Mouse (Mus musculus) midbrain, postnatal 0 days (tissue): Measurements from ENCODE around the gene Sgo1. TPM values are rescaled to one million over a fixed set of nuclear protein-coding genes. Genes with fewer than 3 reads are reported as not detected.

Experiments used
- ATAC-seq: fragments of 200-750 bp; cut with Nextera tagmentation; 2 replicates; pipeline ENCODE4 v1.8.0; 2017; ENCODE audit warnings: moderate number of reproducible peaks, mild to moderate bottlenecking, moderate TSS enrichment, moderate library complexity; ENCODE audit not compliant: low FRiP score
- DNase-seq: peaks from one replicate; pipeline ENCODE4 v3.0.0-alpha.2; 2015; ENCODE audit warnings: low spot score
- H3K27ac ChIP-seq: fragments of 300-500 bp; sonication (generic); 2 replicates; pipeline ENCODE4 v1.5.1; 2014; ENCODE audit warnings: low read depth, mild to moderate bottlenecking, low read length, mixed read lengths
- H3K27me3 ChIP-seq: fragments of 300-500 bp; sonication (generic); 2 replicates; pipeline ENCODE4 v1.6.1; 2014; ENCODE audit warnings: low read length, control low read depth, mixed read lengths; ENCODE audit not compliant: insufficient read depth
- H3K36me3 ChIP-seq: fragments of 300-500 bp; sonication (generic); 2 replicates; pipeline ENCODE4 v1.6.1; 2014; ENCODE audit warnings: low read length, control low read depth, mixed read lengths; ENCODE audit not compliant: insufficient read depth
- H3K4me1 ChIP-seq: fragments of 300-500 bp; sonication (generic); 2 replicates; pipeline ENCODE4 v1.6.1; 2014; ENCODE audit warnings: mild to moderate bottlenecking, control low read depth, antibody characterized with exemption, low read length, mixed read lengths; ENCODE audit not compliant: insufficient read depth
- H3K4me2 ChIP-seq: fragments of 300-500 bp; sonication (generic); 2 replicates; pipeline ENCODE4 v1.6.1; 2014; ENCODE audit warnings: low read depth, mild to moderate bottlenecking, low read length, mixed read lengths; ENCODE audit not compliant: poor library complexity, severe bottlenecking
- H3K4me3 ChIP-seq: fragments of 300-500 bp; sonication (generic); 2 replicates; pipeline ENCODE4 v1.5.1; 2014; ENCODE audit warnings: low read depth, mild to moderate bottlenecking, low read length, moderate library complexity
- H3K9ac ChIP-seq: fragments of 300-500 bp; sonication (generic); replicated peaks from 2 replicates; pipeline ENCODE4 v1.6.1; 2014; ENCODE audit warnings: mild to moderate bottlenecking, low read length, moderate library complexity, mixed read lengths; ENCODE audit not compliant: poor library complexity, severe bottlenecking
- H3K9me3 ChIP-seq: fragments of 300-500 bp; sonication (generic); 2 replicates; pipeline ENCODE4 v1.6.1; 2016; ENCODE audit warnings: low read length, control low read depth
- CTCF ChIP-seq: IDR thresholded peaks from 2 replicates; pipeline ENCODE4 v1.5.1; 2016; ENCODE audit warnings: antibody characterized with exemption, mild to moderate bottlenecking
- WGBS: fragments of 180-500 bp; shearing (Covaris S2); extraction: QIAGEN DNeasy Blood & Tissue Kit; methylation state at CpG from one replicate; pipeline ENCODE4 v1.1.7; 2014; 5-methylcytosine and 5-hydroxymethylcytosine counted together
- polyA plus RNA-seq: library from polyadenylated mRNA; unstranded; fragments of >200 nt; fragmentation: Nextera tagmentation; extraction: Ambion mirVana; gene quantifications from 2 replicates; pipeline ENCODE4 v1.2.1, GENCODE M21; 2015
- total RNA-seq: library from RNA; depleted of rRNA; stranded (reverse); fragments of >200 nt; gene quantifications from 2 replicates; pipeline ENCODE4 v1.2.3, GENCODE M21; 2014

Sgo1 gene
- total and polyA plus RNA-seq, 2 experiments from 2014 or later = 2.2 TPM

- H3K4me2 ChIP-seq = no peak overlapping the region
- DNase-seq (peak; percentile 50), ATAC-seq (no peak)
- no peaks in the 10 kb centered on the region for H3K9me3 ChIP-seq
- peak; percentile 72 for TF ChIP-seq CTCF
- H3K27me3 ChIP-seq = no peaks in the 10 kb centered on the region
- H3K9ac ChIP-seq = no peak overlapping the region
- no peak overlapping the region for H3K4me3 ChIP-seq
- no peaks in the 10 kb centered on the region for H3K36me3 ChIP-seq
- no peaks in the 10 kb centered on the region for H3K4me1 ChIP-seq
- H3K27ac ChIP-seq = no peak overlapping the region
- WGBS = 71% methylated on average over 2 of the region's 2 CpGs
Observed at GRCm38 (mm10) chr17:53694039-53694438, 4.9 kb upstream of the Sgo1 start.

GRCm38 (mm10) chr17:53689946-53690345 lies 813 bp upstream of the Sgo1 start:
- WGBS = 19% methylated on average over 7 of the region's 7 CpGs
- H3K4me1 ChIP-seq = no peaks in the 10 kb centered on the region

GRCm38 (mm10) chr17:53688321-53688720 lies 812 bp downstream of the Sgo1 start:
- Histone ChIP-seq H3K9ac (no peak overlapping the region), H3K4me1 (no peaks in the 10 kb centered on the region), H3K27ac (no peak overlapping the region), H3K27me3 (no peaks in the 10 kb centered on the region), H3K4me2 (peak overlapping the region; percentile 75; the same call in 1 of the 2 replicates), H3K36me3 (no peaks in the 10 kb centered on the region), H3K9me3 (no peaks in the 10 kb centered on the region), H3K4me3 (no peak overlapping the region)
- no peak for DNase-seq
- WGBS = 15% methylated on average over 1 of the region's 1 CpGs
- TF ChIP-seq CTCF = no peak
- no peak for ATAC-seq

More at GRCm38 (mm10) chr17:53689946-53690345, 813 bp upstream of the Sgo1 start:
- peak overlapping the region; percentile 75 for H3K4me2 ChIP-seq
- no peaks in the 10 kb centered on the region for H3K36me3 ChIP-seq
- peak overlapping the region; percentile 95 for H3K27ac ChIP-seq
- H3K4me3 ChIP-seq = peak overlapping the region; percentile 53
- peak overlapping the region; percentile 72 for H3K9ac ChIP-seq
- peak; percentile 33 for DNase-seq
- no peaks in the 10 kb centered on the region for H3K27me3 ChIP-seq
- no peak for TF ChIP-seq CTCF
- no peak; the same call in 1 of the 2 replicates for ATAC-seq
- H3K9me3 ChIP-seq = no peaks in the 10 kb centered on the region

- H3K27ac ChIP-seq = no peak overlapping the region
- H3K4me1 ChIP-seq = no peaks in the 10 kb centered on the region
- 72% methylated on average over 8 of the region's 8 CpGs for WGBS
- H3K9me3 ChIP-seq = no peaks in the 10 kb centered on the region
- no peak overlapping the region for H3K4me2 ChIP-seq
- no peak overlapping the region for H3K4me3 ChIP-seq
- no peaks in the 10 kb centered on the region for H3K27me3 ChIP-seq
- peak; percentile 69 for TF ChIP-seq CTCF
- peak; percentile 88 for DNase-seq
- ATAC-seq = peak; percentile 84
- no peak overlapping the region for H3K9ac ChIP-seq
- no peaks in the 10 kb centered on the region for H3K36me3 ChIP-seq
Observed at GRCm38 (mm10) chr17:53678716-53679115, 10.4 kb downstream of the Sgo1 start.

- Histone ChIP-seq H3K4me3 (no peak overlapping the region), H3K4me1 (no peaks in the 10 kb centered on the region), H3K27me3 (no peaks in the 10 kb centered on the region), H3K36me3 (peaks cover 12% of the 10 kb centered on the region), H3K9ac (no peak overlapping the region), H3K4me2 (no peak overlapping the region), H3K9me3 (no peaks in the 10 kb centered on the region), H3K27ac (no peak overlapping the region)
- no peak for TF ChIP-seq CTCF
- 95% methylated on average over 8 of the region's 8 CpGs for WGBS
- no peak for DNase-seq
- ATAC-seq = no peak
Observed at GRCm38 (mm10) chr17:53670453-53670852, 18.7 kb downstream of the Sgo1 start.

- ATAC-seq (no peak), DNase-seq (no peak)
- H3K4me3 ChIP-seq = no peak overlapping the region
- no peak overlapping the region for H3K27ac ChIP-seq
- H3K27me3 ChIP-seq = no peaks in the 10 kb centered on the region
- 85% methylated on average over 2 of the region's 2 CpGs for WGBS
- no peaks in the 10 kb centered on the region for H3K4me1 ChIP-seq
- H3K9me3 ChIP-seq = no peaks in the 10 kb centered on the region
- TF ChIP-seq CTCF = no peak
- H3K9ac ChIP-seq = no peak overlapping the region
- peaks cover 13% of the 10 kb centered on the region; the same call in 1 of the 2 replicates for H3K36me3 ChIP-seq
- no peak overlapping the region for H3K4me2 ChIP-seq
Observed at GRCm38 (mm10) chr17:53664703-53665382, 24.3 kb downstream of the Sgo1 start.
